Mouse (Mus musculus): ENCODE results near the gene Gng7. TPM values are rescaled to one million over a fixed set of nuclear protein-coding genes. Genes with fewer than 3 reads are reported as not detected.

The Gng7 gene
- polyA plus RNA-seq, 1 experiment from 2014 or later = 10.9 TPM

- peaks cover 51% of the 10 kb centered on the region for H3K4me1 ChIP-seq (replicated peaks)
- no peak overlapping the region for H3K27ac ChIP-seq
- peaks cover 53% of the 10 kb centered on the region for H3K27me3 ChIP-seq
- no peaks in the 10 kb centered on the region for H3K9me3 ChIP-seq
- peak overlapping the region; percentile 42 for H3K4me3 ChIP-seq (replicated peaks)
- peak; percentile 5; the same call in 1 of the 2 replicates for ATAC-seq
- WGBS = 1% methylated on average over 45 of the region's 45 CpGs
- H3K36me3 ChIP-seq = no peaks in the 10 kb centered on the region
- peak overlapping the region; percentile 56; the same call in 1 of the 2 replicates for H3K9ac ChIP-seq (replicated peaks)
- peak overlapping the region; percentile 79 for H3K4me2 ChIP-seq (replicated peaks)
Observed at GRCm38 (mm10) chr10:80930361-80931152, 84.2 kb downstream of the Gng7 start.

GRCm38 (mm10) chr10:80929299-80930226, 85.2 kb downstream of the Gng7 start, which contains the start of gene Gadd45b:
Gadd45b (plus strand) TSS chr10:80930073.
- 0% methylated on average over 56 of the region's 56 CpGs for WGBS
- H3K4me2 ChIP-seq (replicated peaks) = peak within 1 kb of the TSS; percentile 79
- peak within 1 kb of the TSS; percentile 51 for H3K4me3 ChIP-seq (replicated peaks)
- ATAC-seq = peak; percentile 83
- H3K4me1 ChIP-seq (replicated peaks) = peaks cover 47% of the 10 kb centered on the region
- H3K9ac ChIP-seq (replicated peaks) = peak within 1 kb of the TSS; percentile 73
- H3K27me3 ChIP-seq = peaks cover 43% of the 10 kb centered on the region
- H3K9me3 ChIP-seq = no peaks in the 10 kb centered on the region
- H3K27ac ChIP-seq = peak within 1 kb of the TSS; percentile 74
- H3K36me3 ChIP-seq = no peaks in the 10 kb centered on the region

- Histone ChIP-seq H3K4me1 (replicated peaks) (peaks cover 47% of the 10 kb centered on the region), H3K4me3 (replicated peaks) (peak overlapping the region; percentile 51), H3K9me3 (no peaks in the 10 kb centered on the region), H3K27me3 (peaks cover 35% of the 10 kb centered on the region), H3K36me3 (no peaks in the 10 kb centered on the region), H3K4me2 (replicated peaks) (peak overlapping the region; percentile 79), H3K9ac (replicated peaks) (peak overlapping the region; percentile 73), H3K27ac (peak overlapping the region; percentile 74)
- WGBS = under 1% methylated on average over 48 of the region's 48 CpGs
- ATAC-seq = peak; percentile 38
Observed at GRCm38 (mm10) chr10:80928586-80929298, 86.0 kb downstream of the Gng7 start.

GRCm38 (mm10) chr10:80925472-80925871, 89.3 kb downstream of the Gng7 start:
- Histone ChIP-seq H3K27ac (no peak overlapping the region), H3K4me3 (replicated peaks) (no peak overlapping the region), H3K4me2 (replicated peaks) (no peak overlapping the region), H3K9me3 (no peaks in the 10 kb centered on the region), H3K36me3 (no peaks in the 10 kb centered on the region), H3K27me3 (peaks cover 2% of the 10 kb centered on the region), H3K9ac (replicated peaks) (no peak overlapping the region), H3K4me1 (replicated peaks) (peaks cover 18% of the 10 kb centered on the region)
- ATAC-seq = no peak
- 44% methylated on average over 3 of the region's 3 CpGs for WGBS

DNA sequence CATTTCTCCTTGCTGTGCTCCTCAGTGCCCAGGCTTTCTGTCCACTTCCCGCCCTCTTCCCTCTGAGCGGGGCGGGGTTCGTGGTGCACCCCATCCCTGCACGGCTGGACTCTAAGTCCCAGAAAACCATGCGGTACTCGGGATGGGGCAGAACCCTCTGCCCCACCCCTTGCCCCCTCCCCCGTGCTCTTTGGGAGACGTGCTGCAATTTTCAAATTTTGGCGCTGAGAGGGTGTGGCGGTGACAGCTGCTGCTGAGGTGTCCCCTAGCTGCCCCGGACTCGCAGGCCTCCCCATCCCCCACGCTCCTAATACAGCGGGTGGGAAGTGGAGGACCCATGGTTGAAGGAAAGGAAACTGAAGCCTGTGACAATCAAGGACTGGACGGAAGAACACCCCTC, 92.8 kb downstream of the Gng7 start:
- Histone ChIP-seq H3K9ac (replicated peaks) (peak overlapping the region; percentile 30; the same call in 1 of the 2 replicates), H3K27me3 (no peaks in the 10 kb centered on the region), H3K4me1 (replicated peaks) (peaks cover 12% of the 10 kb centered on the region), H3K4me2 (replicated peaks) (peak overlapping the region; percentile 41), H3K27ac (no peak overlapping the region), H3K4me3 (replicated peaks) (peak overlapping the region; percentile 9), H3K9me3 (no peaks in the 10 kb centered on the region), H3K36me3 (no peaks in the 10 kb centered on the region)
- ATAC-seq = no peak
- 4% methylated on average over 16 of the region's 16 CpGs for WGBS

DNA sequence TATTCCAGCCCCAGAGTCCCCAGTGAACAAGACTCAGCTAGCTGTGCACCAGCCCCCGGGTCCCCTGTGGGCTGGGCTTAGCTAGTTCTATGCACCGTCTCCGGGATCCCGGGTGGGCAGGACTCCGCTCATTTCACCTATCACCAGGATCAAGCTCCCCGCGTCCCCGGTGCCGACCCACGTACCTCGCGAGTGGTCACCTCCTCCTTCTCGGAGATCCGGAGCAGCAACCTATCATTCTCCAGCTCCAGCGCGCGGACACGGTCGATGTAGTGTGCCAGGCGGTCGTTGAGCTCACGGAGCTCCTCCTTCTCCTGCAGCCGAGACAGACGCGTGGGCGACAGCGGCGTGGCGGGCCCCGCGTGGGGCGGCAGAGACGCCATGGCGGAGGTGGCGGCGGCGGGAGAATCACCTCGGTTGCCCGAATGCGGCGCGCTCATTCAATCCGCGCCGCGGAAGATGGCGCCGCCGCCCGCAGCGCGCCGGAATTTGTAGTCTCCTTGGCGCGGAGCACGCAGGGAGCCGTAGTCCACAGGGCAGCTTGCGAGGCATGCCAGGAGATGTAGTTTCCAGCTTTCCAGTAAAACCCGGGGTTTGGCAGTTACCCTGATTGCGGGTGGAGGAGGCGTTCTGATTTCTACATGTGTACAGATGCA, 96.8 kb downstream of the Gng7 start, which contains the start of gene Lmnb2:
Gene Lmnb2, minus strand, starts transcription at position 467 of the 656 bp plus-strand sequence.
- Histone ChIP-seq H3K9ac (replicated peaks) (peak within 1 kb of the TSS; percentile 91), H3K9me3 (no peaks in the 10 kb centered on the region), H3K4me3 (replicated peaks) (peak within 1 kb of the TSS; percentile 91), H3K27ac (peak within 1 kb of the TSS; percentile 82), H3K27me3 (no peaks in the 10 kb centered on the region), H3K4me2 (replicated peaks) (peak within 1 kb of the TSS; percentile 99), H3K4me1 (replicated peaks) (peaks cover 33% of the 10 kb centered on the region), H3K36me3 (peaks cover 23% of the 10 kb centered on the region)
- WGBS = 1% methylated on average over 61 of the region's 61 CpGs
- peak; percentile 87 for ATAC-seq

GRCm38 (mm10) chr10:80917336-80917778, 97.4 kb downstream of the Gng7 start:
- Histone ChIP-seq H3K4me3 (replicated peaks) (peak overlapping the region; percentile 91), H3K9ac (replicated peaks) (peak overlapping the region; percentile 91), H3K9me3 (no peaks in the 10 kb centered on the region), H3K27ac (peak overlapping the region; percentile 82; the same call in 1 of the 2 replicates), H3K4me1 (replicated peaks) (peaks cover 33% of the 10 kb centered on the region), H3K4me2 (replicated peaks) (peak overlapping the region; percentile 99), H3K27me3 (no peaks in the 10 kb centered on the region), H3K36me3 (peaks cover 29% of the 10 kb centered on the region)
- 2% methylated on average over 15 of the region's 15 CpGs for WGBS
- ATAC-seq = peak; percentile 64

- no peaks in the 10 kb centered on the region for H3K9me3 ChIP-seq
- peak overlapping the region; percentile 99; the same call in 1 of the 2 replicates for H3K4me2 ChIP-seq (replicated peaks)
- H3K27ac ChIP-seq = no peak overlapping the region
- 94% methylated on average over 4 of the region's 4 CpGs for WGBS
- H3K36me3 ChIP-seq = peaks cover 45% of the 10 kb centered on the region
- no peak overlapping the region; the same call in 1 of the 2 replicates for H3K9ac ChIP-seq (replicated peaks)
- peaks cover 29% of the 10 kb centered on the region for H3K4me1 ChIP-seq (replicated peaks)
- no peak for ATAC-seq
- no peak overlapping the region for H3K4me3 ChIP-seq (replicated peaks)
- H3K27me3 ChIP-seq = no peaks in the 10 kb centered on the region
Observed at GRCm38 (mm10) chr10:80915736-80916135, 99.0 kb downstream of the Gng7 start.

DNA sequence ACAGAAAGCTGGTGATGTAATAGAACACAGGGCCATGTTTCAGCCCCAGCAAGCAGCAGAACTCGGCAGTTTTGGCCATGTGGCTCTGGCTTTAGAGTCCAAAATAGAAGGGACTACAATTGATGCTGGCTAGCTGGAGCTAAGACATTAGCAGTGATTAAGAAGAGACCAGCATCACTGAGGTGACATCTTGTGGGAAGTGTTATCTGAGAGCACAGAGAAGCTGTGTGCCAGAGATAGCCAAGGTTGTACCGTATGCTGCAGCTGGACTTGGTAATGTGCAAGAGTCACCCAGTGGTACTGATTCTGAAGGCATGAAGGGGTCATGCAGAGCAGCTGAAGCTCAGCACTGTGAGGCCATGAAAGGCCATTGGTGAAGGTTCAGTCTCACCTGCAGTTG, 99.5 kb downstream of the Gng7 start:
- H3K27me3 ChIP-seq = no peaks in the 10 kb centered on the region
- H3K9ac ChIP-seq (replicated peaks) = no peak overlapping the region
- peaks cover 29% of the 10 kb centered on the region for H3K4me1 ChIP-seq (replicated peaks)
- H3K4me3 ChIP-seq (replicated peaks) = no peak overlapping the region
- H3K4me2 ChIP-seq (replicated peaks) = no peak overlapping the region
- no peak for ATAC-seq
- WGBS = 91% methylated on average over 2 of the region's 2 CpGs
- no peak overlapping the region for H3K27ac ChIP-seq
- H3K36me3 ChIP-seq = peaks cover 50% of the 10 kb centered on the region
- H3K9me3 ChIP-seq = no peaks in the 10 kb centered on the region

DNA sequence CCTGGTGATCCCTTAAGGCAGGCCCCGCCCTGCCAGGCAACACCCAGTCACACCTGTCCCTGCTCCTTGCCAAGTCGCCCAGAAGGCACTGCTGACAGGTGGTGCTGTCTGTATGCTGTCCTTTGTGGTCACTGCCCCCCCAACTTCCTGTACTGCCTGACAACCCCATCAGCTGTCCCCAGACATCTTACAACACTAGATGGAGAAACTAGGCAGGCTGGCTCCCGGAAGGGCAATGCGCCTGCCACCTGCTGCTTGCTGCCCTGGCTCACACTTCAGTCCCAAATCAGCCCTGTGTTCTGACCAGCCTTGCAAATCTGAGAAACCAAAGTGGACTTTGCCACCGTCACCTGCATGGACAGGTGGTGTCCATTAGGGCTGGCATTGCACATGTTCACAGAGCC, 100.5 kb downstream of the Gng7 start:
- H3K27ac ChIP-seq = no peak overlapping the region
- peaks cover 29% of the 10 kb centered on the region for H3K4me1 ChIP-seq (replicated peaks)
- H3K4me3 ChIP-seq (replicated peaks) = no peak overlapping the region
- H3K27me3 ChIP-seq = no peaks in the 10 kb centered on the region
- WGBS = 91% methylated on average over 5 of the region's 5 CpGs
- H3K9me3 ChIP-seq = no peaks in the 10 kb centered on the region
- ATAC-seq = no peak
- H3K36me3 ChIP-seq = peaks cover 60% of the 10 kb centered on the region
- H3K9ac ChIP-seq (replicated peaks) = no peak overlapping the region
- H3K4me2 ChIP-seq (replicated peaks) = no peak overlapping the region
